Mouse (Mus musculus): ENCODE measurements around the gene Cog2.

DNA sequence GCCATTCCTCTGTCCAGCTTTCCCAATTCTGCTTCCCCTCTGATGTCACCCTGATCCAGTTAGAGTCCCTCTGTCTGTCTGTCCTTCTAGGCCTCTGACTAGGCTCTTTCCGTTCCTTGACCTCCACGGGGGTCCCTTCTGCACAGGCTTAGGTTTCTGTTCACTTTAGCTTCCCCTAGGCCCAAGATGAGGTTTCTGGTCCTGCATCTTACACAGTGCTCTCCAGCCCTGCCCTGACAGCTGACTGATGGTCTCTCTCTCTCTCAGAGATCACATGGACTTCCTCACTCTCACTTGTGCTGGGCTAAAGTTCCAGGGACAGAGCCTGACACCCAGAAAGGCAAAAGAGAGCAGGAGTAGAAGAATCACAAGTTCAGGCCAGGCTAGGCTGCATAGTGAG is 66.0 kb downstream of the Cog2 start:
- TF ChIP-seq CTCF (conservative IDR thresholded peaks at IDR 0.05; ENCODE audit: low read length) (no peak), POU5F1 (IDR thresholded peaks at IDR 0.05; ENCODE audit: borderline replicate concordance, low read length) (no peak)

Measured in E14TG2a.4 (cell line).